Mouse (Mus musculus): ENCODE measurements around the gene Qrfp. TPM values are rescaled to one million over a fixed set of nuclear protein-coding genes. Genes with fewer than 3 reads are reported as not detected.

Gene Qrfp
- total RNA-seq, 2 experiments from 2014 or later = not detected

GRCm38 (mm10) chr2:31782958-31783602 lies 27.3 kb downstream of the Qrfp start:
- DNase-seq (ENCODE audit: extremely low spot score in 1 of 2, low spot score in 1 of 2) = no peak

GRCm38 (mm10) chr2:31779258-31779657 lies 31.1 kb downstream of the Qrfp start:
- no peak for DNase-seq (ENCODE audit: extremely low spot score in 1 of 2, low spot score in 1 of 2)

- DNase-seq (ENCODE audit: extremely low spot score in 1 of 2, low spot score in 1 of 2) = no peak
These were observed 33.9 kb downstream of the Qrfp start for GRCm38 (mm10) chr2:31776479-31776878.

GRCm38 (mm10) chr2:31770781-31771441 lies 39.5 kb downstream of the Qrfp start:
- DNase-seq (ENCODE audit: extremely low spot score in 1 of 2, low spot score in 1 of 2) = no peak

- DNase-seq (ENCODE audit: extremely low spot score in 1 of 2, low spot score in 1 of 2) = no peak
These were observed 40.7 kb downstream of the Qrfp start for GRCm38 (mm10) chr2:31769631-31770111.

GRCm38 (mm10) chr2:31769115-31769514 lies 41.3 kb downstream of the Qrfp start:
- no peak for DNase-seq (ENCODE audit: extremely low spot score in 1 of 2, low spot score in 1 of 2)

GRCm38 (mm10) chr2:31767815-31768214 lies 42.6 kb downstream of the Qrfp start:
- no peak for DNase-seq (ENCODE audit: extremely low spot score in 1 of 2, low spot score in 1 of 2)

- DNase-seq (ENCODE audit: extremely low spot score in 1 of 2, low spot score in 1 of 2) = no peak
These were observed 43.3 kb downstream of the Qrfp start for GRCm38 (mm10) chr2:31767104-31767503.

- no peak for DNase-seq (ENCODE audit: extremely low spot score in 1 of 2, low spot score in 1 of 2)
These were observed 47.1 kb downstream of the Qrfp start for GRCm38 (mm10) chr2:31763271-31763670.

- DNase-seq (ENCODE audit: extremely low spot score in 1 of 2, low spot score in 1 of 2) = no peak
These were observed 47.5 kb downstream of the Qrfp start for GRCm38 (mm10) chr2:31762853-31763252.

- DNase-seq (ENCODE audit: extremely low spot score in 1 of 2, low spot score in 1 of 2) = no peak
These were observed 48.2 kb downstream of the Qrfp start for GRCm38 (mm10) chr2:31762155-31762554.

GRCm38 (mm10) chr2:31761585-31761984 lies 48.8 kb downstream of the Qrfp start:
- no peak for DNase-seq (ENCODE audit: extremely low spot score in 1 of 2, low spot score in 1 of 2)

GRCm38 (mm10) chr2:31761115-31761531 lies 49.3 kb downstream of the Qrfp start:
- no peak for DNase-seq (ENCODE audit: extremely low spot score in 1 of 2, low spot score in 1 of 2)

- no peak for DNase-seq (ENCODE audit: extremely low spot score in 1 of 2, low spot score in 1 of 2)
These were observed 49.9 kb downstream of the Qrfp start for GRCm38 (mm10) chr2:31760486-31760885.

GRCm38 (mm10) chr2:31759751-31760460 lies 50.5 kb downstream of the Qrfp start:
- DNase-seq (ENCODE audit: extremely low spot score in 1 of 2, low spot score in 1 of 2) = no peak

GRCm38 (mm10) chr2:31758966-31759365 lies 51.4 kb downstream of the Qrfp start:
- no peak for DNase-seq (ENCODE audit: extremely low spot score in 1 of 2, low spot score in 1 of 2)

- DNase-seq (ENCODE audit: extremely low spot score in 1 of 2, low spot score in 1 of 2) = no peak
These were observed 52.9 kb downstream of the Qrfp start for GRCm38 (mm10) chr2:31757472-31757871.
